Mouse (Mus musculus) gonadal fat pad, adult 2 months (tissue): ENCODE data around the gene Ppp1r12a. TPM values are rescaled to one million over a fixed set of nuclear protein-coding genes. Genes with fewer than 3 reads are reported as not detected.

Source experiments
- DNase-seq: peaks from one replicate; pipeline ENCODE4 v3.0.0-alpha.2; 2012; ENCODE audit warnings: low read depth
- polyA plus RNA-seq: library from polyadenylated mRNA; depleted of rRNA; stranded (reverse); fragments of >200 nt; gene quantifications from 2 replicates; pipeline ENCODE4 v1.2.3, GENCODE M21; 2012

Gene Ppp1r12a
- polyA plus RNA-seq, 1 experiment = 44.5 TPM

DNA sequence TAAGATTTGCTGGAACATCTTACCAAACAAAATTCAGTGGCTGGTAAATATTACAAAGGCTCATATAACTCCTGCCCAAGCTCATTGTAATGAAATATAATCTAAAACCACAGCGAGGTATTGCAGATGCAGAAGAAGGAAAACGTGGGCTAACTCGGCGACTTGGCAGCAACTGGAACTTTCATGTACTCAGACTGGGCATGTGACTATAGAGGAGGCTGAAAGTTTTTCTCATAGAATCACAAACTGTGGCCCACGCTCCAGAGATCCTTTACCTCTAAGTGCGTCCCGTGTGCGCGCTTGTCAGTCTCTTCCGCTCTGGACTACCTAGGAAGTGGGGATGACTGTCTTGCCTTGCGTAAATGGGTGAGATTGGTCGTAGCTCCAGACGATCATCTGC, 128.1 kb downstream of the Ppp1r12a start:
- no peak for DNase-seq

DNA sequence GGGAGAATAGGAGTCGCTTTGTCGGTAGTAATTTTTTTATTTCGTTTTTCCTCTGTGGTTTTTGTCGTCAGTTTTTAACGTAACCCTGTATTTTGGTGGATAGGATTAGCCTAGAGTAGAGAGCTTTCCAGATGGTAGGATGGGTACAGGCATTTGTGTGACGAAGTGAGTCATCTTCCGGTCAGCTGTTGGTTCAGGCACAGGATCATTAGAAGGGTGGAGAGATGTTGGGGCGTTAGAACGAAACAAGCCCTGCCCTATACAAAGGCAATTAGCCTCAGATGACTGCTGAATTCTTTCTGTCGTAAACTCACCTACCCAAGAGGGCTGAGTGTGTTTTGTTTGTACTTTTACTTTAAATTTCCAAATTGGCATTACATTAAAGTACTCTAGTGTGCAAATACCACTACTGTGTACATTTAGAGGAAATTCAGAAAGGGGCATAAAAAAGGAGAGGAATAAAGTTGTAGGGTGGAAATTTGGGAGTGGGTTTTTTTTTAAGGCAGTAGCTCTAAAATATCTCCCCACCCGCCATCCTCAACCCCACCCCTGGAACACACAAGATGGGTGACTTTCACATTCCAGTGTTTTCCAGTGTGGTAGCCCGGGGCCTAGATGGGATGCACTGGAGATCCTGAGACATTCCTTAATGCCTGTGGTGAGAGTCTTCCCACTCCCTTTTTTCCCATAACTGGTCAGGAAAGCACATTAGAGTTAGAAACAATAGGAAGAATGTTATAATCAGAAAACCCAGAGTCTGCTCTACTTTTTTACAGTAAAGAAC, 129.9 kb downstream of the Ppp1r12a start:
- no peak for DNase-seq

DNA sequence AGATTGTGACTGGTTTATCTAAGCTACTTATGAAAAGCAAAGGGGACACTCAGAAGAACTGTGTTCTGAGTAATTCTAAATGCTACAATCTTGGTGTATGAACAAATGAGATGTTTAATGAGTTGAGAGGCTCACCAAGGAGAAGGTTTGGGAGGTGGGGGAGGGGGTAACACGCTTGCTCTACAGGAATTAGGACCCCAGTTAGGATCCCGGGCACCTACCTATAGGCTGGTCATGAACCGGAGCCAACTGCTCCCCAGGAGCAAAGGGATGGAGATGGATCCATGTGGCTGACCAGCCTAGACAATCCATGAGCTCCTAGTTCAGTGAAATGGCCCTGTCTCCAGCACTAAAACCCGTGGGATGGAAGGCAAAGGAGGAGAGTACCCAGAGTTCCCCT, 130.7 kb downstream of the Ppp1r12a start:
- no peak for DNase-seq

DNA sequence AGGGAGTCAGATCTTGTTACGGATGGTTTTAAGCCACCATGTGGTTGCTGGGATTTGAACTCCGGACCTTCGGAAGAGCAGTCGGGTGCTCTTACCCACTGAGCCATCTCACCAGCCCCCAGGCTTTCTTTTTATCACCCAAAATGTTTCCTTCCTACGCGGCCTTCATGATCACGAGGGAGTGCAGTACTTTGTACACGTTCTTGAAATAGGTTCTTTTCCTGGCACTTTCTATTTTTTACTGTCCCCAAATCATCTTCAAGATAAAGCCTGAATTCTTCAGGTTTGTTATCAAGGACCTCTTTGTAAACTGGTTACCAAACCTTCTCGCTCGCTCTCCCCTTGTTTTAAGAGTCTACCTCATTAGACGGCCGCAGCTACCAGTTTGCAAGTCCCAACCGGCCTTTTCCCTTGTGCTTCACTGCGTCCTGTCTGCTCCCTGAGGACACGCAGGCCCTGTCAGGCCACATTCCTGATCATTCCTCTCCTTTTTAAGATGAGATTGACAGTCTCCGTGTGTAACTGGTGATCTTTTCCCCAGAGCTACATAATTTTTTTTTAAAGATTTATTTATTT, 131.7 kb downstream of the Ppp1r12a start:
- no peak for DNase-seq

DNA sequence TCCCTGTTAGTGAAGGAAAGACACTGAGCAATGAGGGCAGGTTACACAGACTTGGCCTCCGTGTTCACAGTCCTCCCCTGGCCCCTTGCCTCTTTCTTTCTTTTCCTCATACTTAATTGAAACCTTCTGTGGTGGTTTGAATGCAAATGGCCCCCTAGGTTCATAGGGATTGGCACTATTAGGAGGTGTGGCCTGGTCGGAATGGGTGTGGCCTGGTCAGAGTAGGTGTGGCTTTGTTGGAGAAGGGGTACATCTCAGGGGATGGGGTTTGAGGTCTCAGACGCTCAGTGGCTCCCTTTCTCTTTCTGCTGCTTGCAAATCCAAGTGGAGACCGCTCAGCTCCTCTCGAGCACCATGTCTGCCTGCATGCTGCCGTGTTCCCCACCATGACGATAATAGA, 132.8 kb downstream of the Ppp1r12a start:
- no peak for DNase-seq

DNA sequence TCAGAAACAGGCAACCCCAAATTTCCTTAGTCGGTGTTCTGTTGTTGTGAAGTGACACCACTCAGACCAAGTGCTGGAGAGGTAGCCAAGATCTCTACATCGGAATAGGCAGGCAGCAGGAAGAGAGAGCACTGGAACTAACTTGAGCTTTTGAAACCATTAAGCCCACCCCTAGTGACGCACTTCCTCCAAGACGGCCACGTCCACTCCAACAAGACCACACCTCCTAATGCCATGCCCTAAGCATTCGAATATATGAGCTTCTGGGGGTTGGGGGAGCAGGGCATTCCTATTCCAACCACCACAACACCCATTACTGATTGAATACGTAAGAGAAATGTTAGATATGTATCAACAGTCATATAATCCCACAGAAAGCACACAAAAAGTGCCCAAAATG, 134.5 kb downstream of the Ppp1r12a start:
- DNase-seq = no peak

DNA sequence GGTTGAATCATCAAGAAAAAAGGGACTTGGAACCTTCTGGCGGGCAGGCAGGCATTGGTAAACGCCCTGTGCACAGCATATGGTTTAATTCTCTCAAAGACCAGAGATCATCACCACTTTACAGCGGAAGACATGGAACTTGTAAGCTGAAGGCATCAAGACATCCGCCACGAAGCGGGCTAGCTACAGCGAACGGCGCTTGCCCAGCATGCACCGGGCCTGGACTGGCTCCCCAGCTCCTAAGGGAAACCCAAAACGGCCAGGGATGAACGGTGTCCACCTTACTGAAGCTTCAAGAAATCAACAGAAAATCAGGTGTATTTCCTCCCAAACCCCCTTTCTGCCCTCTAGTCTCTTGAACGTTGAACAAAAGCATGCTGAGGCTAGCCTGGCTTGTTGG, 136.3 kb downstream of the Ppp1r12a start:
- no peak for DNase-seq

DNA sequence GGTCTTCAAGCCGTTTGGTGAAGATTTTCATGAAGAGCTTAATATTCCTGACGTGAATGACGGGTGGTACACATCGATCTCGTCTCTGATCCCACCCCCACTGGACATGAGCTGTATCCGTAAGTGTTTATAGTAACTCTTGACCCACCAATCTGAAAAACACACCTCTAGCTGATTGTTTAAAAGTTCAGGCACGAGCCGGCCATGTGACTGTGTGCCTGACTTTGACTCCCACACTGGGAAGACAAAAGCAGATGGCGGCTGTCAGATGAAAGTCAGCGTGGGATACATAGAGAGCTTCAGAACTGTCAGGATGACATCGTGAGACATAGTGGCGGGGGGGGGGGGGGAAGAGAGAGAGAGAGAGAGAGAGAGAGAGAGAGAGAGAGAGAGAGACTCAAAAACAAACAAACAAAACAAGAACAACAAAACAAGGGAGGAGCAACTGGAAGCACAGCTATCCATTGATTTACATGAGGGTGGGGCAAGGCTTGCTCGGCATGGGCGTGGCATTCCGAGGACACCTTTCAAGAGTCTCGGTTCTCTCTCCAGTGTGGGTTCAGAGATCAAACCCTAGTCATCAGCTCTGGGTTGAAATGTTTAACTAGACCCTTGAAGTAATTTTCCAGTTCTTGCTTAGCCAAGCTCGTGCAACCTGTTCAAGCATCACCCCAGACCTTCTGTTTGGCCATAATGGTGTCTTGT, 137.0 kb downstream of the Ppp1r12a start:
- no peak for DNase-seq

DNA sequence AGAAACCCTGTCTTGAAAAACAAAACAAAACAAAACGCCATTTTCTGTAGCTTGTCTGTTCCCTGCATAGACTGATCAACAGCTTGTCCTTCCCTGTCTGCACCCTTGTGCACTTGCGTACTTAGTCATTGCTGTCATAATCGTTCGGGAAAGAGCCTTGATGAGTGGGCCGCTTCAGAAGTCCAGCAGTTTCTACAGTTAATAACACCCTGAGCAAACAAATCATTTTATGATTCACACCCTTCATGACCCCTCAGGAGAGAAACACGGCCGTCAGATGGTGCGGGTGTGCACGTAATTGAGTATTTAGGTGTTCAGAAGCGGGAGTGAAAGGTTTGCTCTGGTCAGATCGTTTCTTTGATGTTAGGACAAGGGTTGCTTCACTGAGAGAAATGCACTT, 137.8 kb downstream of the Ppp1r12a start:
- no peak for DNase-seq

DNA sequence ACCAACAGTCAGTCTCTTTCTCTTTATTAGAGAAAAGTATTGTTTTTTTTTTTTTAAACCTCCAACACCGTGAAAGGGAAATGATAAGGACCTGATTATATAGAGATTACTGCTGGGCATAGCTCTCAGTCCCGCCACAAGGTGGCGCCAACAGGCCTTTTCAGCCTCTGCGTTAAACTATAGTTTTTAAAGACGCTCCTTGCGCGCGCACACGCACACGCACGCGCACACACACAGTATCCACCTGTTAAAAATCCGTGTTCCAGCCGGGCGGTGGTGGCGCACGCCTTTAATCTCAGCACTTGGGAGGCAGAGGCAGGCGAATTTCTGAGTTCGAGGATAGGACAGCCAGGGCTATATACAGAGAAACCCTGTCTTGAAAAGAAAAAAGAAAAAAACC, 138.8 kb downstream of the Ppp1r12a start:
- no peak for DNase-seq

DNA sequence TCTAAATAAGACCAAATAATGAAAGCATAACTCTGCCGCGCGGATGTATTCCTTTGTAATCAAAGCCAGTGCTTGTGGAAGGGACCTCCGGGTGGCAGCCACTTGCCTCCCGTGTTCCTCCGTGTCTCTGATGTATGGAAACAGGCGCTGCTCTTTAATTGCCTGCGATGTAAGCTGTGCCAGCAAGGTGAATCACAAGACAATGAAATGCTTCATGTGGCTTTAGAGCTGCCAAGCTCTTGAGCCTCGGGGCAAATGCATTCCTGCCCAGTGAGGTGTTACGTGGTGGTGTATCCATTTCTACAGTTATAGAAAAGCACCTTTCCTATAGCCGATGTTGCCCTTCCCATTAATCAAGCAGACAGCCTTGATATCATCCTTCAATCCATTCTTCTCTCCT, 145.8 kb downstream of the Ppp1r12a start:
- no peak for DNase-seq

DNA sequence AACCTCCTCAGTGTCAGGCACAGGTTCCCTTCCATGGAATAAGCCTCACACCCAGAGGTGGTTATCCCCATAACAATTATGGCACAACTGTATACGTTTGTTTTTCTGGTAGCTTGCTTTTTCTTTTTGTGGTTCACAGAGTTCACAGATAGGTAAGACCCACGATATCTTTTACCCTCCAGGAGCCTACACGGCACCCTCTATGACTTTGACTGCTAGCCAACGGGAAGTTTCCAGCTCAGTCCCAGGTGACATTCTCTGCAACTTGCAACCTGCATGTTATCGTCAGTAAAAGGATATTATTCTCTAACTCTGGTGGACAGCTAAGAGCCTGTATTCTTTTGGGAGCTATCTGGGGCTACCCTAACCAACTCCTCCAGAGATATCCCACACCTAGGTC, 148.2 kb downstream of the Ppp1r12a start:
- no peak for DNase-seq

DNA sequence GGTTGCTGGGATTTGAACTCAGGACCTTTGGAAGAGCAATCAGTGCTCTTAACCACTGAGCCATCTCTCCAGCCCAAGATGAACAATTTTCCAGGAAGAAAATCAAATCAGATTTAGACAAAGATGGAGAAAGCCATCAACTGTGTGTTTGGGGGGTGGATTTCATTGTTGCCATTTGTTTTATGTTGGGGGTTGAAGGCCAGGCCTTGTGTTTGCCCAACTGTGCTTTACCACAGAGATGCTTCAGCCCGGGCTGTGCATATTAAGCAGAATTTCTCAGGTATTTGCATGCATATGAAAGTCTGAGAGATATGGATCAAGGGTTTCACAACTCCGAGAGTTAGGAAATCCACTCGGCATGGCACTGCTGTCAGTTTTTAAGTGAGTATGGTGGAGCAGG, 149.4 kb downstream of the Ppp1r12a start:
- no peak for DNase-seq

DNA sequence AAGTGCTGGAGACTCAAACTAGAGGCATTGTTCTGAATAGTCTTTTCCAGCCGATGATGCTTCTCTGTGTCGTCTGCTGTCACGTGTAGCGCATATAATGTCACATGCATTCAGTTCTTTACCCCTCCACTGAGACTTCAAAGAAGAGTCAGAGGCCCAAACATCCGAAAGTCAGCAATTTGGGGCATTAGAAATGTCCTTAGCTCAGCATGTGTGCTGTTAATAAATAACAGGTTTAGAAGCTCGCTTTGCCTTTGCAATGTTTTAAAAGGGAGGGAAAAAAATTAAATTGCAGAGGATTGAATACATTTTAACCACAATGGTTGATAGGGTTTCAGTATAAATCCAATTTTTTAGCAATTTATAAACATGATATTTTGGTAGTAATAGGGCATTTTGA, 151.9 kb downstream of the Ppp1r12a start:
- DNase-seq = no peak

DNA sequence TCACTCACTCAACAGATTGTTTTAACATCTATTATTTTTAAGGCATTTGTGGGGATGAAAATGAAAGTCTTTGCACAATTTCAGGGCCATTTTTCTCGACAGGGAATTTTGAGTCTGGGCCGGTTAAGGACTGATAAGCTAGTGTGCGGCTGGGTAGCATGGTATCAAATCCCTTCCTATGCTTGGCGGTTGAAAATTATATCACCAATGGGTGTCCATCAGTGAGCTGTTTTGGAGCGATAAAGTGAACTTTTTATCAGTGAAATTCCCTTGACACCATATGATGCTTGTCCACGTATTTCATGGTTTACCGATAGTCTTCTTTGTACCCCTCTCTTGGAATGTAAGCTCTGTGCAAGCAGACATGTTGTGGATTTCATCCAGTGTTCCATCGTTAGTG, 152.4 kb downstream of the Ppp1r12a start:
- DNase-seq = no peak

DNA sequence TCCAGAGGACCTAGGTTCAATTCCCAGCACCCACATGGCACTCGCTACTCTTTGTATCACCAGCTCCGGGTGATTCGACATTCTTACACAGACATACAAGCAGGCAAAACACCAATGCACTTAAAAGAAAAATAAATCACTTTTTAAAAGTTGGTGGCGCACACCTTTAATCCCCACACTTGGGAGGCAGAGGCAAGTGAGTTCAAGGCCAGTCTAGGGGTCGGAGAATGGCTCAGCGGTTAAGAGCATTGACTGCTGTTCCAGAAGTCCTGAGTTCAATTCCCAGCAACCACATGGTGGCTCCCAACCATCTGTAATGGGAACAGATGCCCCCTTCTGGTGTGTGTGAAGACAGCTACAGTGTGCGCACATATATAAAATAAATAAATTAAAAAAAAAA, 153.2 kb downstream of the Ppp1r12a start:
- DNase-seq = no peak

DNA sequence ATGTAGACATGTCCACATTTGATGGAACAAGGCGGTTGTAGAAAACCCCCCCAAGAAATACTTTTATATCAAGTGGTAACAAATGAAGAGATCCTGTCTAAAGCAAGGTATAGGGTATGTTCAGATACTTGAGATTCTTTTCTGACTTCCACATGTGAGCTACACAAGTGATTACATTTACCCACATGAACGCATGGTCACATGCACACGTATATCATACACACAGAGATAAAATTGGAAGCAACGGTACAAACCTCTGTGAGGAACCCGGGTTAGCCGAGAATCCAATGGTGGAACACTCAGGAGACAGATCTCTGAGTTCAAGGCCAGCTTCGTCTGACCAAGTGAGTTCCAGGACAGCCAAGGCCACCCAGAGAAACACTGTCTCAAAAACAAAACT, 166.4 kb downstream of the Ppp1r12a start:
- DNase-seq = no peak

DNA sequence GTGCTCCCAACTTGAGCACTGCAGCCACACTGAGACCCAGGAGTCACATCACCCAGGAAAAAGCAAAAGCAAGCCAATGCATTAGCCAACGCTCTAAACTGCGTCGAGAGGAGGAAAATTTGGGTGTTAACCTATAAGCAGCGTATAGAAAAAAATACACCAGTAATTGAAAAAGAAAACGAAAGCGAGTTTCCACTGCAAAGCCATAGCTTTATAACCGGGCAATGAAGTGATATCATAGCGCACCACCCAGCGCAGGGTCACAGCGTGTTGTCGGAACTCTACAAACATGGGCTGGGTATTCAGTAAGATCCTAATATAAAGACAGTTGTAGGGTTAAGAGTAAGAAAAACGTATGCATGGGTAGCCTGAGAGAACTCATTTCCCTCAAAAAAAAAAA, 167.0 kb downstream of the Ppp1r12a start:
- no peak for DNase-seq

DNA sequence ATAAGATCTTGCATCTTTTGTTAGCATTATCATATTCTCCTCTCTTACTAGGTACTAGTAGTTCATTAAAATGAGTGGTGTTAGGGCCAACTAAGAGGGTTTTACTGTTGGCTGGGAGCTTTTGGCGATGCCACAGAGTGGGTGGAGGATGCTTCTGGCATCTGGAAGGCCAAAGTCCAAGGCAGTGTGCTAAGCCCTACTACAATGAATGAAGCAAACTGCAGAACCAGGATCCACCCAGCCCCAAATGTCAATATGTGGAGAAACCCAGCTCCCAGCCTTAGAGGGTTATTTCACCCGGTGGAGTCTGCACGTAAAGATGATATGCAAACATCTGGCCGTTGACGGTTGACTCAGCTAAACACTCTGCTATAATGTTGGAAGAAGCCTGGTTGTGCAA, 167.8 kb downstream of the Ppp1r12a start:
- DNase-seq = no peak

DNA sequence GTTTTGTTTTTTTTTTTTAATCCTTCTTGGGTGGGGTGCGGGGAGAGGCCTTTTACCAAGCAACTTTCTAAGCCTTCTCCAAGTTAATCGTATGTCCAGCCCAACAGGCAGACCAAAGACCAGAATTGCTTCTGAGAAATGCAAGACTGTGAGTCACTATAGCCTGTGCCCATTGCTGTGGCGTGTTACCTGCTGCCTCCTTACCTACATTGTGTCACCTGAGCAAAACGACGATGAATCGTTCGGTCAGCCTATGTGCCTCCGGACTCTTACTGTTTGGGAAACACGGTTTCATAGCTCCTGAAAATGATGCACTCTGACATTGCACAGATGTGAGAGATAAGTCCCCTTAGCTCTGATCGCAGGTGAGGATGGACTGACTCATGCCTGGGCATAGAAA, 169.0 kb downstream of the Ppp1r12a start:
- no peak for DNase-seq

DNA sequence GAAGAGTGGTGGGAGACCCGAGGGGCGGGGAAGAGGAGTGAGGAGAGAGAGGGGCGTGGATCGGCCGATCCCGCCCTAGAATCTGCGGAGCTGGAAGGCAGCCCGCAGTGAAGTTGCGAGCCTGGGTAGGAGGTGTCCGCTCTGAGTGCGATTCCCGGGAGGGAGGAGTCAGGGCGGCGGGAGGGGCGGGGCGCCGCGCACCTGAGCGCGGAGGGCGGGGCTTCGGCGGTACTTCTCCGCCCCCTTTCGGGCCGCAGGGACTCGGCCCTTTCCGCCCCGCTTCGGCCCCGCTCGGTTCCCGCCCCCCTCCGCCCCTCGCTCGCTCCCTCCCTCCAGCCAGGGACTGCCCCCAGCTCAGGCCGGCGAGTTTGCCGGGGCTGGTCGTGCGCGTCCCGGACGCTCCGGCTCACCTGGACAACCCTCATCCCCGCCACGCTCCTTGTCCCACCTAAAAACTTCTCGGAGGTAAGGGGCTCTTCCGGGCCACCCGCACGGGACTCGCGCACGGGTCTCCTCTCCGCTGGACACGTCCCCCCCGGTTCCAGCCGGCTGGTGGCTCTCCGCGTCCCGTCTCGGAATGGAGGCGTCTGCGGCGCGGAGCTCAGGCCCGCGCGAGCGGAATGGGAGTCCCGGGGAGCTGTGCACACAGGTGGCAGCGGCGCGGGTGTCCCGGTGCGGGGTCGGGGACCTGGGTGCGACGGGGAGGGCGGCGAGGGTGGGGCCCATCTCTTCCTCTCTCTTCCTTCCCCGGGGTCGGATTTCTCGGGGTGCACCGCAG, 170.0 kb downstream of the Ppp1r12a start, which contains the start of gene Pawr:
Gene Pawr (plus strand): TSS at position 338 of the 778 bp plus-strand sequence.
- no peak for DNase-seq
